Mouse (Mus musculus) ES-E14 (cell line): Measurements from ENCODE around the gene Trex2. TPM values are rescaled to one million over a fixed set of nuclear protein-coding genes. Genes with fewer than 3 reads are reported as not detected.

Source experiments
- DNase-seq: peaks from one replicate; pipeline ENCODE4 v3.0.0-alpha.2; 2013; ENCODE audit warnings: low read depth, low spot score
- H3K27ac ChIP-seq: 2 replicates; pipeline ENCODE4 v1.5.1; 2012; ENCODE audit warnings: low read depth, mild to moderate bottlenecking, low read length, moderate library complexity, mixed read lengths; ENCODE audit not compliant: poor library complexity, insufficient read depth, severe bottlenecking
- H3K36me3 ChIP-seq: 2 replicates; pipeline ENCODE4 v1.6.1; 2012; ENCODE audit warnings: mild to moderate bottlenecking, low read length, moderate library complexity, mixed read lengths; ENCODE audit not compliant: control insufficient read depth, poor library complexity, insufficient read depth, severe bottlenecking
- H3K4me1 ChIP-seq, 2 experiments: fragments of 150-350 bp in 1 of 2; sonication (generic) in 1 of 2; 2 replicates each; pipeline ENCODE4 v1.6.1; 2012; ENCODE audit warnings: low read length in 2 of 2, mild to moderate bottlenecking in 1 of 2, mixed read lengths in 1 of 2; ENCODE audit not compliant: control insufficient read depth in 2 of 2, insufficient read depth in 2 of 2, poor library complexity in 1 of 2
- H3K4me3 ChIP-seq, 2 experiments: fragments of 150-350 bp in 1 of 2; sonication (generic) in 1 of 2; 2 replicates each; pipeline ENCODE4 v1.5.1; 2012; ENCODE audit warnings: low read length in 2 of 2, low read depth in 1 of 2, mild to moderate bottlenecking in 1 of 2, mixed read lengths in 1 of 2; ENCODE audit not compliant: insufficient read depth in 1 of 2, poor library complexity in 1 of 2, severe bottlenecking in 1 of 2
- H3K9ac ChIP-seq: 2 replicates; pipeline ENCODE4 v1.6.1; 2012; ENCODE audit warnings: low read depth, mild to moderate bottlenecking, low read length, mixed read lengths; ENCODE audit not compliant: poor library complexity, insufficient read depth, severe bottlenecking
- H3K9me3 ChIP-seq: fragments of 150-350 bp; sonication (generic); 2 replicates; pipeline ENCODE4 v1.6.1; 2012; ENCODE audit warnings: low read depth, mild to moderate bottlenecking, low read length; ENCODE audit not compliant: control insufficient read depth, insufficient read depth
- CHD2 ChIP-seq: IDR thresholded peaks from 2 replicates; pipeline ENCODE4 v1.6.1; 2014; ENCODE audit warnings: mild to moderate bottlenecking, low read depth, low read length, inconsistent platforms
- HCFC1 ChIP-seq: IDR thresholded peaks from 2 replicates; pipeline ENCODE4 v1.6.1; 2012; ENCODE audit warnings: low read length, inconsistent platforms, borderline replicate concordance; ENCODE audit not compliant: insufficient read depth
- MAFK ChIP-seq: IDR thresholded peaks from 2 replicates; pipeline ENCODE4 v1.6.1; 2014; ENCODE audit warnings: mild to moderate bottlenecking, low read depth, low read length, inconsistent platforms; ENCODE audit not compliant: insufficient read depth
- ZC3H11A ChIP-seq: IDR thresholded peaks from 2 replicates; pipeline ENCODE4 v1.6.1; 2012; ENCODE audit warnings: low read depth, mild to moderate bottlenecking, inconsistent platforms, low read length, borderline replicate concordance
- ZNF384 ChIP-seq: IDR thresholded peaks from 2 replicates; pipeline ENCODE4 v1.6.1; 2012; ENCODE audit warnings: low read depth, low read length, inconsistent platforms
- in situ Hi-C, 2 experiments: fragments of 600-800 bp; cut with MboI; formaldehyde crosslinking; loops; one replicate each; pipeline ENCODE4 v1.15.1; 2025; ENCODE audit warnings: low sequenced_read_pairs in 2 of 2, inconsistent platforms in 1 of 2; ENCODE audit not compliant: unreplicated experiment in 2 of 2
- total RNA-seq: library from RNA; depleted of rRNA; stranded (reverse); fragments of 300-350 nt; gene quantifications from 2 replicates; pipeline ENCODE4 v1.2.3, GENCODE M21; 2012

The Trex2 gene
- total RNA-seq, 1 experiment = 0.27 TPM

- Histone ChIP-seq H3K4me1 (no peaks in the 10 kb centered on the region), H3K9ac (no peak overlapping the region), H3K9me3 (no peaks in the 10 kb centered on the region), H3K36me3 (no peaks in the 10 kb centered on the region), H3K27ac (no peak overlapping the region), H3K4me3 (no peak overlapping the region)
- no peak for DNase-seq
- TF ChIP-seq ZC3H11A (no peak), ZNF384 (no peak), CHD2 (no peak), HCFC1 (no peak), MAFK (no peak)
- in situ Hi-C loops = no loop called here
Observed at GRCm38 (mm10) chrX:73482643-73483483, 47.7 kb upstream of the Trex2 start.

DNA sequence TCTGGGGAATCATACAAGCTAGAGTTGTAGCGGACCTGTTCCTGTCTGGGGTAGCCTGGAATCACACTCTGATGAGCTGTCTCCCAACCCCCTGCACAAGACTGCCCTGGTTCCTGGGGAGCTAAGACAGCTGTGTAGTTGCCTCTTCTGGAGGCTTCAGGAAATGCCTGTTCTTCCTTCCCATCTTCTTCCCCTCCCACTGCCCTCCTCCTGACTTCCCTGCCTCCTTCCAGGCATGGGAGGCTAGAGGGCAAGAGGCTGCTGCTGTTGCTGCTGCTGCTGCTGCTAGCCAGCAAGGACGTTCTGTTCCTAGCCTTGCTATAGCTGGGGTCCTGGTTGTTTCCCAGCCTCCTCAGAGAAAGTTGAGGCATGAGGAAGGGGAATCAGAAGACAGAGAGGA, 45.2 kb upstream of the Trex2 start:
- H3K9ac ChIP-seq = no peak overlapping the region
- no peak overlapping the region for H3K4me3 ChIP-seq
- in situ Hi-C loops = no loop called here
- H3K4me1 ChIP-seq = no peaks in the 10 kb centered on the region
- no peak for DNase-seq
- no peaks in the 10 kb centered on the region for H3K36me3 ChIP-seq
- H3K27ac ChIP-seq = no peak overlapping the region
- H3K9me3 ChIP-seq = no peaks in the 10 kb centered on the region
- TF ChIP-seq ZNF384 (no peak), HCFC1 (no peak), CHD2 (no peak), MAFK (no peak), ZC3H11A (no peak)

GRCm38 (mm10) chrX:73479656-73480055, 44.5 kb upstream of the Trex2 start:
- in situ Hi-C loops = no loop called here
- TF ChIP-seq ZNF384 = no peak
- no peak overlapping the region for H3K4me3 ChIP-seq
- H3K9ac ChIP-seq = no peak overlapping the region
- no peaks in the 10 kb centered on the region for H3K4me1 ChIP-seq
- no peaks in the 10 kb centered on the region for H3K36me3 ChIP-seq
- H3K9me3 ChIP-seq = no peaks in the 10 kb centered on the region
- H3K27ac ChIP-seq = no peak overlapping the region
- no peak for DNase-seq

GRCm38 (mm10) chrX:73477500-73477899, 42.4 kb upstream of the Trex2 start:
- H3K4me1 ChIP-seq = no peaks in the 10 kb centered on the region
- no peak overlapping the region for H3K27ac ChIP-seq
- in situ Hi-C loops = no loop called here
- DNase-seq = no peak
- no peaks in the 10 kb centered on the region for H3K9me3 ChIP-seq
- no peaks in the 10 kb centered on the region for H3K36me3 ChIP-seq
- TF ChIP-seq CHD2 (no peak), ZNF384 (no peak), MAFK (no peak), ZC3H11A (no peak), HCFC1 (no peak)
- no peak overlapping the region for H3K4me3 ChIP-seq
- no peak overlapping the region for H3K9ac ChIP-seq

GRCm38 (mm10) chrX:73476621-73477020, 41.5 kb upstream of the Trex2 start:
- H3K4me3 ChIP-seq = no peak overlapping the region
- no peak overlapping the region for H3K9ac ChIP-seq
- in situ Hi-C loops = no loop called here
- no peak overlapping the region for H3K27ac ChIP-seq
- no peak for DNase-seq
- no peaks in the 10 kb centered on the region for H3K9me3 ChIP-seq
- H3K36me3 ChIP-seq = no peaks in the 10 kb centered on the region
- H3K4me1 ChIP-seq = no peaks in the 10 kb centered on the region
- TF ChIP-seq HCFC1 (no peak), ZNF384 (no peak), ZC3H11A (no peak), CHD2 (no peak), MAFK (no peak)
